Mouse (Mus musculus) forebrain, postnatal 0 days (tissue): Measurements from ENCODE around the gene Gm10721. TPM values are rescaled to one million over a fixed set of nuclear protein-coding genes. Genes with fewer than 3 reads are reported as not detected.

Experiments used
- microRNA-seq, 2 experiments: library from miRNA; unstranded; fragments of <30 nt; microRNA quantifications; one replicate each; pipeline ENCODE4; 2016
- polyA plus RNA-seq: library from polyadenylated mRNA; unstranded; fragments of >200 nt; fragmentation: Nextera tagmentation; extraction: Ambion mirVana; gene quantifications from 2 replicates; pipeline ENCODE4 v1.2.1, GENCODE M21; 2015
- total RNA-seq: library from RNA; depleted of rRNA; stranded (reverse); fragments of >200 nt; gene quantifications from 2 replicates; pipeline ENCODE4 v1.2.3, GENCODE M21; 2014; rRNA removed

Gene Gm10721
- total and polyA plus RNA-seq, 2 experiments from 2014 or later, result 0.43 TPM; not detected in 1

Small RNA genes lying within 50 kb of the gene (microRNA-seq; reads per million reads assigned to microRNA genes)
- 0 reads per million in 2 experiments for gene Mir101c

Other genes starting within 250 kb of the Gm10721 start
- not detected in 2 replicates for gene Gm10722, start 12.2 kb upstream of the Gm10721 start, total RNA-seq
- gene Gm10722, start 12.2 kb upstream of the Gm10721 start, polyA plus RNA-seq, result not detected in 2 replicates
- gene Gm11168, start 9.8 kb upstream of the Gm10721 start, total RNA-seq, result not detected in 2 replicates
- gene Gm11168, start 9.8 kb upstream of the Gm10721 start, polyA plus RNA-seq, result not detected in 2 replicates
- gene Gm10720, start 2.5 kb downstream of the Gm10721 start, total RNA-seq, result not detected in 2 replicates
- not detected in 2 replicates for gene Gm10720, start 2.5 kb downstream of the Gm10721 start, polyA plus RNA-seq
- gene Gm10719, start 4.3 kb downstream of the Gm10721 start, total RNA-seq, result 0.52 and 0.62 TPM in 2 replicates
- 0.25 TPM in 1 of 2 replicates, not detected in the other for gene Gm10719, start 4.3 kb downstream of the Gm10721 start, polyA plus RNA-seq
- not detected in 2 replicates for gene Gm10718, start 10.4 kb downstream of the Gm10721 start, total RNA-seq
- gene Gm10718, start 10.4 kb downstream of the Gm10721 start, polyA plus RNA-seq, result not detected in 2 replicates
- gene Gm10717, start 12.3 kb downstream of the Gm10721 start, total RNA-seq, result not detected in 2 replicates
- gene Gm10717, start 12.3 kb downstream of the Gm10721 start, polyA plus RNA-seq, result 0.36 TPM in 1 of 2 replicates, not detected in the other
- not detected in 2 replicates for gene Gm17535, start 21.5 kb downstream of the Gm10721 start, total RNA-seq
- gene Gm17535, start 21.5 kb downstream of the Gm10721 start, polyA plus RNA-seq, result not detected in 2 replicates
- not detected in 2 replicates for gene Gm10715, start 23.7 kb downstream of the Gm10721 start, total RNA-seq
- not detected in 2 replicates for gene Gm10715, start 23.7 kb downstream of the Gm10721 start, polyA plus RNA-seq